Mouse (Mus musculus): ENCODE data around the gene Nme7.

DNA sequence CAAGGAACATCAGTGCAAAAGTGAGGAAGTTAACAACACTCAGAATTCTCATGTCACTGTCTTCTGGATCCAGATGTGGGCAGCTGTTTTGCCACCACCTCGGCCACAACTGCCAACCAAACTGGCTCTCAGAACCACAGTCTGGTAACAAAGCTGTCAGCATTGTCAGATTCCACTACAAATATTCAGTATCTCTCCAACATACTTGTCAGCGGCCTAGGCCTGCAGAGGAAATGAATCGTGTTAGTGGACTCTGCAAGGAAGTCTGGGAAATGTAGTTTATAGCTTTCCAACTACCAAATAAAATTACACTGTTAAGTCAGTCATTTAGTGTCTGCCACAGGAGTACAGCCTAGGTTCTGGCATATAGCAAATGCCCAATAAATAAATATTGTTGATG, 113.7 kb downstream of the Nme7 start:
- no peak for TF ChIP-seq CTCF (IDR thresholded peaks at IDR 0.05; ENCODE audit: insufficient read depth, low read depth, low read length)
- no peak for TF ChIP-seq POLR2A (IDR thresholded peaks at IDR 0.05; ENCODE audit: insufficient read depth, low read depth, low read length)
